Mouse (Mus musculus) heart, adult 2 months (tissue): Measurements from ENCODE around the gene Med13l.

Experiments used
- CTCF ChIP-seq: fragments of 200-600 bp; IDR thresholded peaks from 2 replicates; pipeline ENCODE4 v1.8.1; 2022; ENCODE audit warnings: antibody characterized with exemption, mild to moderate bottlenecking, moderate library complexity
- EP300 ChIP-seq: fragments of 200-500 bp; IDR thresholded peaks from 2 replicates; pipeline ENCODE4 v1.6.1; 2011; ENCODE audit warnings: low read depth, low read length, control low read depth; ENCODE audit not compliant: insufficient read depth
- POLR2A ChIP-seq: fragments of 200-500 bp; IDR thresholded peaks from 2 replicates; pipeline ENCODE4 v1.6.1; 2011; ENCODE audit warnings: mild to moderate bottlenecking, low read depth, low read length, control low read depth; ENCODE audit not compliant: insufficient read depth

DNA sequence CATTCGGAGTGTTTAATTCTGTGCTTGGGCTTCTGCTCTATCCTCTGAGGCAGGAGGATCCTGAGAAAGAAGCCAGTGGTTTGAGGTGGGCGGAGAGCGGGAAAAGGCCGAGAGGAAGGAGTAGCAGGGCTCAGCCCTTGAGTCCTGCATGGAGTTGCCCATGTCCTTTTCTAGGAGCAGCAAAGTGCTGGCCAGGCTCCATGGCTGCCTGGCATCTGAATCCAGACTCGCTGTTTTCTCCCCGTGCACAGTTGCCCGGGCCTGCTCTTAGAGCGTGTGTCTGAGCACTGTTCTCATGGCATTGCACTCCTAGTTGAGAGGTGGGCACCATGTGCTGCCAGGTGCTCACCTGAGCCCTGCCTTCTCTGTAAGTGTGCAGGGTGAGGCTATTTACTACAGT, 175.3 kb downstream of the Med13l start:
- no peak for TF ChIP-seq POLR2A
- no peak for TF ChIP-seq CTCF
- TF ChIP-seq EP300 = no peak
